In the genomic region with DNA sequence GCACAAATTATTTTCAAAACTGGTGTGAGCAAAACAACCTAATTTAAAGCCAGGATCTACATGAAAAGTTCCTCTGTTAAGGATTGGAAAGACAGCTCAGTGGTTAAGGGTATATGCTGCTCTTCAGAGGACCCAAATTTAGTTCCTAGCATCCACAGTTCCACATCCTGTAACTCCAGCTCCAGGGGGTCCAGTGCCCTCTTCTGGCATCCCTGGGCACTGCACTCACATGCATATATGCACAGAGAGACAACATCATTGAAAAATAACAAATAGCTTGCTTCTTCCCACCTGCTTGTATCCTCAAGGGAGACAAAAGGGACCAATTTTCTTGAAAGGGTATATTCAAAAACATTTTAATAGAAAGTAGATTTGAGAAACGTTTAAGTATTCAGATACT, we compare ENCODE assay signal across 19 mouse cellular contexts. TPM values are rescaled to one million over a fixed set of nuclear protein-coding genes. Genes with fewer than 3 reads are reported as not detected.
DNase-seq lines count a peak whose midpoint lies in the region; ATAC-seq and TF ChIP-seq lines count a peak whose summit lies in the region.
"Had no signal": no experiment of that assay in that cellular context is flagged by ENCODE, and none has a peak within 500 bp of the region (broad histone marks: within the 10 kb centered on the region; RNA-seq: fewer than 3 reads in every experiment).

No protein-coding gene starts in this region.

- H3K4me3 ChIP-seq in intestine, postnatal 0 days (ENCODE audit: low read depth, low read length) = no peak overlapping the region
- H3K4me3 ChIP-seq in intestine, embryonic 15.5 days (replicated peaks) = no peak overlapping the region
- H3K4me3 ChIP-seq in testis, adult 2 months (ENCODE audit: control insufficient read depth, low read depth, low read length) = no peak overlapping the region
- H3K4me3 ChIP-seq in cortical plate, adult 2 months (ENCODE audit: insufficient read depth, low read length) = no peak overlapping the region
- no peak overlapping the region for H3K4me3 ChIP-seq in hindbrain, embryonic 16.5 days (ENCODE audit: low read length)
- H3K4me3 ChIP-seq: forebrain, embryonic 15.5 days; heart, embryonic 12.5 days; limb, embryonic 12.5 days; midbrain, embryonic 13.5 days had no signal

- no peak for TF ChIP-seq POLR2A in testis, adult 2 months (IDR thresholded peaks at IDR 0.05; ENCODE audit: control insufficient read depth, low read depth, low read length)
- TF ChIP-seq POLR2A in cortical plate, adult 2 months (IDR thresholded peaks at IDR 0.05; ENCODE audit: extremely low read depth, insufficient read depth, low read length) = no peak

- 79% methylated on average over 1 of the region's 1 CpGs for WGBS in intestine, postnatal 0 days
- WGBS in intestine, embryonic 15.5 days = 84% methylated on average over 1 of the region's 1 CpGs
- 92% methylated on average over 1 of the region's 1 CpGs for WGBS in hindbrain, embryonic 16.5 days

- H3K4me2 ChIP-seq in intestine, postnatal 0 days (replicated peaks; ENCODE audit: low read depth) = no peak overlapping the region; the same call in 1 of the 2 replicates
- H3K4me2 ChIP-seq in intestine, embryonic 15.5 days (replicated peaks) = no peak overlapping the region
- H3K4me2 ChIP-seq in hindbrain, embryonic 16.5 days (ENCODE audit: low read length) = no peak overlapping the region
- H3K4me2 ChIP-seq: forebrain, embryonic 15.5 days; heart, embryonic 12.5 days; limb, embryonic 12.5 days; midbrain, embryonic 13.5 days had no signal

- no peak overlapping the region for H3K27ac ChIP-seq in intestine, postnatal 0 days (ENCODE audit: low read depth, low read length)
- no peak overlapping the region for H3K27ac ChIP-seq in intestine, embryonic 15.5 days
- H3K27ac ChIP-seq in testis, adult 2 months (ENCODE audit: control insufficient read depth, insufficient read depth, low read depth, low read length) = no peak overlapping the region
- no peak overlapping the region for H3K27ac ChIP-seq in cortical plate, adult 2 months (ENCODE audit: insufficient read depth, low read length)
- no peak overlapping the region for H3K27ac ChIP-seq in hindbrain, embryonic 16.5 days (ENCODE audit: low read depth, low read length)
- H3K27ac ChIP-seq: forebrain, embryonic 15.5 days; limb, embryonic 12.5 days; midbrain, embryonic 13.5 days had no signal

- DNase-seq in testis, postnatal 10 days (ENCODE audit: low spot score) = no peak
- DNase-seq in frontal cortex, postnatal 25 days (ENCODE audit: low spot score in 2 of 2) = no peak
- DNase-seq: cerebellum, adult 18-20 months; embryo, embryonic 11 days; heart, postnatal 4 days; kidney, postnatal 36 days; lung, postnatal 10 days; thymus, postnatal 25 days had no signal

- TF ChIP-seq CTCF in intestine, postnatal 0 days (IDR thresholded peaks at IDR 0.05; ENCODE audit: low read depth) = peak; percentile 58
- TF ChIP-seq CTCF in testis, adult 2 months (IDR thresholded peaks at IDR 0.05; ENCODE audit: control insufficient read depth, insufficient read depth, insufficient replicate concordance, low read depth, low read length) = peak; percentile 30; the same call in 1 of the 2 replicates
- TF ChIP-seq CTCF in cortical plate, adult 2 months (IDR thresholded peaks at IDR 0.05; ENCODE audit: extremely low read depth, insufficient read depth, low read length) = 0 out of 2 replicates have a peak, but pooled peaks have one; percentile 8

- ATAC-seq in intestine, postnatal 0 days = no peak
- no peak for ATAC-seq in intestine, embryonic 15.5 days
- ATAC-seq in hindbrain, embryonic 16.5 days = no peak
- ATAC-seq: forebrain, embryonic 15.5 days; midbrain, embryonic 13.5 days had no signal

- H3K27me3 ChIP-seq in intestine, postnatal 0 days (replicated peaks; ENCODE audit: control insufficient read depth, insufficient read depth, low read length) = no peaks in the 10 kb centered on the region
- H3K27me3 ChIP-seq in intestine, embryonic 15.5 days (replicated peaks) = no peaks in the 10 kb centered on the region
- H3K27me3 ChIP-seq in testis, adult 2 months (ENCODE audit: control insufficient read depth, insufficient read depth, low read length) = no peaks in the 10 kb centered on the region
- no peaks in the 10 kb centered on the region for H3K27me3 ChIP-seq in hindbrain, embryonic 16.5 days (replicated peaks; ENCODE audit: control insufficient read depth, insufficient read depth, low read length)
- H3K27me3 ChIP-seq: forebrain, embryonic 15.5 days; heart, embryonic 12.5 days; limb, embryonic 12.5 days; midbrain, embryonic 13.5 days had no signal

- H3K36me3 ChIP-seq in intestine, postnatal 0 days (ENCODE audit: control insufficient read depth, insufficient read depth) = peaks cover 36% of the 10 kb centered on the region
- no peaks in the 10 kb centered on the region for H3K36me3 ChIP-seq in intestine, embryonic 15.5 days
- H3K36me3 ChIP-seq in testis, adult 2 months (ENCODE audit: control insufficient read depth, insufficient read depth, low read length) = no peaks in the 10 kb centered on the region
- H3K36me3 ChIP-seq in hindbrain, embryonic 16.5 days (ENCODE audit: control insufficient read depth, insufficient read depth, low read length) = peaks cover 4% of the 10 kb centered on the region; the same call in 1 of the 2 replicates

- no peaks in the 10 kb centered on the region for H3K9me3 ChIP-seq in intestine, postnatal 0 days (ENCODE audit: control insufficient read depth)
- no peaks in the 10 kb centered on the region for H3K9me3 ChIP-seq in intestine, embryonic 15.5 days
- H3K9me3 ChIP-seq in hindbrain, embryonic 16.5 days (ENCODE audit: control insufficient read depth, low read length) = no peaks in the 10 kb centered on the region
- H3K9me3 ChIP-seq: forebrain, embryonic 15.5 days; midbrain, embryonic 13.5 days had no signal

- H3K4me1 ChIP-seq in intestine, postnatal 0 days (replicated peaks; ENCODE audit: control insufficient read depth, insufficient read depth, low read length) = no peaks in the 10 kb centered on the region; the same call in none of the 2 replicates
- H3K4me1 ChIP-seq in intestine, embryonic 15.5 days (replicated peaks) = no peaks in the 10 kb centered on the region
- H3K4me1 ChIP-seq in testis, adult 2 months (ENCODE audit: control insufficient read depth, insufficient read depth, low read length) = no peaks in the 10 kb centered on the region
- no peaks in the 10 kb centered on the region for H3K4me1 ChIP-seq in cortical plate, adult 2 months (ENCODE audit: control insufficient read depth, insufficient read depth, low read length)
- H3K4me1 ChIP-seq in hindbrain, embryonic 16.5 days (ENCODE audit: control insufficient read depth, insufficient read depth, low read depth, low read length) = no peaks in the 10 kb centered on the region
- H3K4me1 ChIP-seq: forebrain, embryonic 15.5 days; limb, embryonic 12.5 days; midbrain, embryonic 13.5 days had no signal

- no peak overlapping the region for H3K9ac ChIP-seq in intestine, postnatal 0 days (ENCODE audit: low read depth, low read length)
- H3K9ac ChIP-seq in intestine, embryonic 15.5 days = no peak overlapping the region
- no peak overlapping the region for H3K9ac ChIP-seq in hindbrain, embryonic 16.5 days (ENCODE audit: low read depth, low read length)
- H3K9ac ChIP-seq: forebrain, embryonic 15.5 days; heart, embryonic 12.5 days; limb, embryonic 12.5 days; midbrain, embryonic 13.5 days had no signal

RNA-seq across cellular contexts. Expression of gene Tm4sf20, which starts 6.0 kb away (rescaled TPM):
- polyA plus RNA-seq in intestine, postnatal 0 days (2015; fragmentation: Nextera tagmentation; extraction: Ambion mirVana) = 760 and 763 TPM in 2 replicates
- 141 and 153 TPM in 2 replicates for polyA plus RNA-seq in intestine, embryonic 15.5 days (2015; fragmentation: Nextera tagmentation; extraction: Ambion mirVana)
- polyA plus RNA-seq in testis, adult 2 months (2012; rRNA removed) = not detected in 2 replicates
- not detected in 2 replicates for polyA plus RNA-seq in cortical plate, adult 2 months (2012; rRNA removed)
- polyA plus RNA-seq in hindbrain, embryonic 16.5 days (2015; fragmentation: Nextera tagmentation; extraction: Ambion mirVana) = not detected in 2 replicates
- polyA plus RNA-seq: C2C12; forebrain, embryonic 15.5 days; heart, embryonic 12.5 days had no signal

RNA-seq across cellular contexts. Expression of gene Gm47791, which starts 8.8 kb away (rescaled TPM):
- polyA plus RNA-seq in intestine, postnatal 0 days (2015; fragmentation: Nextera tagmentation; extraction: Ambion mirVana) = not detected in 2 replicates
- polyA plus RNA-seq in intestine, embryonic 15.5 days (2015; fragmentation: Nextera tagmentation; extraction: Ambion mirVana) = not detected in 2 replicates
- polyA plus RNA-seq in testis, adult 2 months (2012; rRNA removed) = not detected in 2 replicates
- not detected in 2 replicates for polyA plus RNA-seq in cortical plate, adult 2 months (2012; rRNA removed)
- polyA plus RNA-seq in hindbrain, embryonic 16.5 days (2015; fragmentation: Nextera tagmentation; extraction: Ambion mirVana) = not detected in 2 replicates
- polyA plus RNA-seq: C2C12; forebrain, embryonic 15.5 days; heart, embryonic 12.5 days; intestine, embryonic 16.5 days; limb, embryonic 12.5 days; midbrain, embryonic 13.5 days had no signal

RNA-seq across cellular contexts. Expression of gene Mff, which starts 37.6 kb away (rescaled TPM):
- polyA plus RNA-seq in intestine, postnatal 0 days (2015; fragmentation: Nextera tagmentation; extraction: Ambion mirVana) = 132 and 136 TPM in 2 replicates
- polyA plus RNA-seq in intestine, embryonic 15.5 days (2015; fragmentation: Nextera tagmentation; extraction: Ambion mirVana) = 157 and 188 TPM in 2 replicates
- 167 and 199 TPM in 2 replicates for polyA plus RNA-seq in testis, adult 2 months (2012; rRNA removed)
- polyA plus RNA-seq in cortical plate, adult 2 months (2012; rRNA removed) = 365 and 371 TPM in 2 replicates
- polyA plus RNA-seq in hindbrain, embryonic 16.5 days (2015; fragmentation: Nextera tagmentation; extraction: Ambion mirVana) = 389 and 427 TPM in 2 replicates

Comparison
In these comparisons a context has a peak if more than half of its experiments do, and no peak if none do; other contexts are left out.
1. CTCF ChIP-seq: peak in every context shown above with its lines; median percentile 58 in intestine, postnatal 0 days; 30 in testis, adult 2 months; 8 in cortical plate, adult 2 months.
2. RNA of gene Tm4sf20, which starts 6.0 kb away (polyA plus RNA-seq): 760 to 763 TPM in intestine, postnatal 0 days and 141 to 153 TPM in intestine, embryonic 15.5 days; not detected in cortical plate, adult 2 months, not detected in testis, adult 2 months and not detected in hindbrain, embryonic 16.5 days; every median in the first group is over 100 times any median in the second.